Mouse (Mus musculus): ENCODE data around the gene Smcr8. TPM values are rescaled to one million over a fixed set of nuclear protein-coding genes. Genes with fewer than 3 reads are reported as not detected.

The Smcr8 gene
- total RNA-seq, 2 experiments from 2014 or later = 31.0 to 32.6 TPM

DNA sequence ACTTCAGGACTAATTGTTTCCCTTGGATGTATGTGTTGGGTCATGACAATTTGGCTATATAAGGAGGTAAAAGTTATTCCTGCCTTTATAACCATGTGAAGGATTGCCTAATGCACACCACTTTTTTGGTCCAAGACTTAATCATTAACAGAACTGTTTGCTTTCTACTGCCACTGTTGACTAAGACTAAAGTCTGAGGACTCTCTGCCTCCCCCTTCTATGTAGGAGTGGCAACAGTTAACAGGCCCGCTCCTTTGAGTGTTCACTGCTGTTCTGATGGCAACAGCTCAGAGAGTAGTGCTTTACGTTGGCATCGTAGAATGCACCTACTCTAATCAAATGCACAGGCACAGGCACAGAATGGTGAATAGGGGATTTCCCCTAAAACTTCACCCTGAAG lies 47.9 kb downstream of the Smcr8 start:
- intact Hi-C loops (cut with DNase I) = no loop called here
- Histone ChIP-seq H3K4me3 (no peak overlapping the region), H3K27ac (no peak overlapping the region)
- no peak for TF ChIP-seq CTCF (IDR thresholded peaks at IDR 0.05)
- DNase-seq (ENCODE audit: extremely low spot score in 1 of 2, low spot score in 2 of 2) = no peak

DNA sequence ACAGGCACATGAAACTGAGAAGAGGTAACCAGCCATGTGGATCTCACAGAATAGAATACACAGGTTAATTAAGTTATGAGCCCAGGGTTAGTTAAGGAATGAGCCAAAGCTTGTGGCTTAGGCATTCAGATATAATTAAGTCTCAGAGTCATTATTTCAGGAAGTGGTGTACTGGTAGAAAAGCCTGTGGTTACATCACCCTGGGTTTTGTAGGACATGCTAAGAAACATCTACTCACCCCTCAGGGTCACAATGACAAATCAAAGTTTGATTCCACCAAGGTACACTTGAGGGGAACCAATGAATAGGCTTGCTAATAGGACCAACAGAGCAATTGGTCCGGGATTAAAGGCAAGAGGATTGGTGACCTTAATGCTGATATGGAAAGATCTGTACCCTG lies 49.4 kb downstream of the Smcr8 start:
- no peak overlapping the region for H3K27ac ChIP-seq
- intact Hi-C loops (cut with DNase I) = no loop called here
- DNase-seq (ENCODE audit: extremely low spot score in 1 of 2, low spot score in 2 of 2) = no peak
- no peak for TF ChIP-seq CTCF (IDR thresholded peaks at IDR 0.05)
- H3K4me3 ChIP-seq = no peak overlapping the region

DNA sequence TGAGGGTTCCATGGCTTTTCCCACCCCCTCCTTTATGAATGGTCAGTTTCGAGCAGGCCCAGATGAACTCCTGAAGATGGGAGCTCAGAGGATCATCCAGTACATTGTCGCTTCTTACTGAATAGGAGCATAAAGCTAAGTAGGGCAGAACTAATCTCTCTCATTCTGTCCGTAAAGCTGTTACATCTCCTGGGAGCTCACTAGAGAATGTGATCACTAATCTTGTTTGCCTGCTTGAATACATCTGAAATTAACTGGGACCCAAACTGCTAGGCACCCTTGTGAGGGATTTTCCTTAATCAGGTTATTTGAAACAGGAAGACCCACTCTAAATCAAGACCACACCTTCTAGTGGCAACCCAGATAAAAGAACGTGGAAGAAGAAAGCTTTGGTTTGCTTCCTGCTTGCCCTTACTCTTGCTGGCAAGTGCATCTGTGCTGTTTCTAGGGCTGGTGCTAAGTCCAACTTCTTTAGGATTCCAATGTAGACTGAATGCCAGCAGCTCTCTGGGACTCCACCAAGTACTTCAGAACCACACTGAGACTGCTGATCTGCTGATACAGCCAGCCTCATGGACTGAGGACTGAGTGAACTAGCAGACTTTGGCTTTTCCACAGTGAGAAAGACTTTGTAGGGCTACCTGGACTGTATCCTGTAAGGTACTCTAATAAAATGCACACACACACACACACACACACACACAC lies 50.1 kb downstream of the Smcr8 start:
- Histone ChIP-seq H3K27ac (no peak overlapping the region), H3K4me3 (no peak overlapping the region)
- TF ChIP-seq CTCF (IDR thresholded peaks at IDR 0.05) = no peak
- DNase-seq (ENCODE audit: extremely low spot score in 1 of 2, low spot score in 2 of 2) = no peak
- intact Hi-C loops (cut with DNase I) = no loop called here

DNA sequence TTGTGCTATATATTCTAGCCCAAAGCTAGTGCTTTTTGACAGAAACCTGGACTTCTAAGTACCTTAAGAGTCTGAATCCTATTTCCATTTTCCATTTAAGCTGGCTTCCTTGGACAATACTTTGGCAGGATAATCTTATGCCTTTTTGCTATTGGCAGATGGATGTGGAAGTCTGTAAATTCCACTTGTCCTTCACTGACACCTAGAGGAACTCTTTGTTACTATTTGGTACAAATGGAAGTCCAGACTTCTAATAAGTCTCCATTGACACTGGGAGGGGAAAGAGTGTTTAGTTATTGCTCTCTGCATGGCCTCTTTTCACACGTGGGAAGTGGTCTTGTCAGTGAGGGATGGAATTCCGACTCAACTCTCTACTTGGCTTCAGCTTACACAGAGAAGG lies 51.6 kb downstream of the Smcr8 start:
- H3K4me3 ChIP-seq = no peak overlapping the region
- peak; percentile 21 for TF ChIP-seq CTCF (IDR thresholded peaks at IDR 0.05)
- intact Hi-C loops (cut with DNase I) = no loop called here

DNA sequence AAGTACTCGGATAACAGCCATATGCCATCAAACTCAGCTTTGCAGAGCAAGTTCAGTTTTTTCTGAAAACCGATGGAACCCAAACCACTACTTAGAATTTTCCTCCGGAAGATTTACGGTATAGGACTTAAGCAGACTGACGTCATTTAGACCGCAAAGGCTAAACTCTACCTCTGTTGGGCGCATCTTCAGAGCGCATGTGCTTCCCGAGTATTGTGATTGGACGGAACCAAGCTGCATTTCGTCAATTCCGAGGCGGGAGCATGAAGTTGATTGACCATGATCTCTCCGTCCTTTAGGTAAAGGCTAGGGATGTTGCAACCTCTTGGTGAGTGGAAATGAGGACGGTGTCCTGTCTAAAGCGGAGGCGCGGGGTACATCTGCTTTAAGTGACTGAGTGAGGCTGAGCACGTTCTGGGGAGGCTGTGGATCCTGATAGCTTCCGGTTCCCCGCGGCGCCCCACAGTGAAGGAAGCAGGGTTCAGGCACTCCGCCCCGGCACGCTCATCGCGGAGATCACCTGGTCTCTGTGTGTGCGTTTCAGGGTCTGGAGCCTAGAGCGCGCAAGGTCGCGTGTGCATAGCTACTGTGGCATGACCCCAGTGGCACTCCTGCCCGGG lies 53.2 kb downstream of the Smcr8 start, which contains the start of gene Dhrs7b:
TSS of gene Dhrs7b (plus strand) at position 199 of the 620 bp plus-strand sequence.
- no peak for TF ChIP-seq CTCF (IDR thresholded peaks at IDR 0.05)
- intact Hi-C loops (cut with DNase I) = loop anchor here (1.0 kb wide), 2 partner anchors 49 to 53 kb away; partner anchors contain the start of genes Smcr8, Tmem11 and Top3a
- DNase-seq (ENCODE audit: extremely low spot score in 1 of 2, low spot score in 2 of 2) = peak; percentile 81 to 88
- H3K4me3 ChIP-seq = peak within 1 kb of the TSS; percentile 62
- H3K27ac ChIP-seq = peak within 1 kb of the TSS; percentile 96

More for the DNA sequence above, 51.6 kb downstream of the Smcr8 start:
- DNase-seq (ENCODE audit: extremely low spot score in 1 of 2, low spot score in 2 of 2) = no peak
- no peak overlapping the region for H3K27ac ChIP-seq

DNA sequence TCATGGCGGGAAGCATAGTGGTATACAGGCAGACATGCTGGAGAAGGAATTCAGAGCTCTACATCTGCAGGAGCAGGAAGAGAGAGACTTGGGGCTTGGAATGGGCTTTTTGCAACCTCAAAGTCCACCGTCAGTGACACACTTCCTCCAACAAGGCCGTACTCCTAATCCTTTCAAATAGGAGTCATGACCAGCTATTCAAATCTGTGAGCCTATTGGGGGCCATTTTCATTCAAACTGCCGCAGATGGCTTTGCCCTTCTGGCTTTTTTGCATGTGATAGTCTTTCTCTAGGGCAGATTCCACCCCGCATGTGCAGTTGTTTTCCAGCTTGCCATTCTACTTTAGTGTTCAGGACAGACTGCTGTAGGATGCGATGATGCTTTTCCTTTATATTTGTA lies 59.6 kb downstream of the Smcr8 start:
- TF ChIP-seq CTCF (IDR thresholded peaks at IDR 0.05) = no peak
- DNase-seq (ENCODE audit: extremely low spot score in 1 of 2, low spot score in 2 of 2) = no peak
- intact Hi-C loops (cut with DNase I) = no loop called here
- Histone ChIP-seq H3K27ac (no peak overlapping the region), H3K4me3 (no peak overlapping the region)

Small RNA genes within 50 kb of the gene (microRNA-seq; reads per million reads assigned to microRNA genes)
- gene Mir5100 = 0.73 to 2.4 reads per million in 2 experiments

Other genes starting within 250 kb of the Smcr8 start
- 10 to 100 TPM; 56.2 to 58.2 TPM for gene Alkbh5, start 241.1 kb upstream of the Smcr8 start, total RNA-seq (2021)
- 10 to 100 TPM; 37.8 to 37.9 TPM for gene Llgl1, start 77.8 kb upstream of the Smcr8 start, total RNA-seq (2021)
- gene Flii, start 50.3 kb upstream of the Smcr8 start, total RNA-seq (2021) = 10 to 100 TPM; 65.0 to 65.3 TPM
- gene Mief2, start 49.1 kb upstream of the Smcr8 start, total RNA-seq (2021) = 10 to 100 TPM; 17.9 to 20.8 TPM
- gene Top3a, start 159 bp upstream of the Smcr8 start, total RNA-seq (2021) = 1 to 10 TPM; 5.0 to 6.1 TPM
- gene Shmt1, start 34.2 kb downstream of the Smcr8 start, total RNA-seq (2021) = 1 to 10 TPM; 2.2 to 3.1 TPM
- 10 to 100 TPM; 27.3 to 28.4 TPM for gene Dhrs7b, start 53.1 kb downstream of the Smcr8 start, total RNA-seq (2021)
- 10 to 100 TPM; 28.8 to 31.0 TPM for gene Tmem11, start 101.7 kb downstream of the Smcr8 start, total RNA-seq (2021)
- gene Natd1, start 137.2 kb downstream of the Smcr8 start, total RNA-seq (2021) = 10 to 100 TPM; 10.1 to 11.3 TPM
- 10 to 100 TPM; 18.4 to 23.6 TPM for gene Map2k3, start 154.5 kb downstream of the Smcr8 start, total RNA-seq (2021)
- 10 to 100 TPM; 19.0 to 19.2 TPM for gene Kcnj12, start 245.0 kb downstream of the Smcr8 start, total RNA-seq (2021)